Mouse (Mus musculus): ENCODE measurements around the gene Twf1.

Gene Twf1

GRCm38 (mm10) chr15:94574566-94575268, 15.0 kb downstream of the Twf1 start:
- DNase-seq (ENCODE audit: low read depth, low spot score): no peak

- DNase-seq (ENCODE audit: low read depth, low spot score): no peak
Observed at GRCm38 (mm10) chr15:94572746-94573145, 16.9 kb downstream of the Twf1 start.

GRCm38 (mm10) chr15:94571501-94571900, 18.2 kb downstream of the Twf1 start:
- no peak for DNase-seq (ENCODE audit: low read depth, low spot score)

GRCm38 (mm10) chr15:94568496-94569182, 21.1 kb downstream of the Twf1 start:
- DNase-seq (ENCODE audit: low read depth, low spot score): no peak

- no peak for DNase-seq (ENCODE audit: low read depth, low spot score)
Observed at GRCm38 (mm10) chr15:94565854-94566253, 23.8 kb downstream of the Twf1 start.

GRCm38 (mm10) chr15:94564909-94565308, 24.8 kb downstream of the Twf1 start:
- no peak for DNase-seq (ENCODE audit: low read depth, low spot score)

GRCm38 (mm10) chr15:94558895-94559656, 30.6 kb downstream of the Twf1 start:
- no peak for DNase-seq (ENCODE audit: low read depth, low spot score)

- DNase-seq (ENCODE audit: low read depth, low spot score): peak; percentile 62
Observed at GRCm38 (mm10) chr15:94557442-94557841, 32.2 kb downstream of the Twf1 start.

- DNase-seq (ENCODE audit: low read depth, low spot score): no peak
Observed at GRCm38 (mm10) chr15:94553536-94553935, 36.2 kb downstream of the Twf1 start.

- DNase-seq (ENCODE audit: low read depth, low spot score): no peak
Observed at GRCm38 (mm10) chr15:94544844-94545243, 44.8 kb downstream of the Twf1 start.

- no peak for DNase-seq (ENCODE audit: low read depth, low spot score)
Observed at GRCm38 (mm10) chr15:94544052-94544636, 45.5 kb downstream of the Twf1 start.

- peak; percentile 93 for DNase-seq (ENCODE audit: low read depth, low spot score)
Observed at GRCm38 (mm10) chr15:94543409-94544051, 46.2 kb downstream of the Twf1 start, which contains the start of the genes Pus7l and Irak4. TSS of gene Pus7l (minus strand) at chr15:94543547. TSS of gene Irak4 (plus strand) at chr15:94543643.

GRCm38 (mm10) chr15:94542567-94543408, 46.9 kb downstream of the Twf1 start:
- DNase-seq (ENCODE audit: low read depth, low spot score): no peak

- no peak for DNase-seq (ENCODE audit: low read depth, low spot score)
Observed at GRCm38 (mm10) chr15:94539296-94539695, 50.4 kb downstream of the Twf1 start.

- DNase-seq (ENCODE audit: low read depth, low spot score): no peak
Observed at GRCm38 (mm10) chr15:94535521-94535920, 54.2 kb downstream of the Twf1 start.

GRCm38 (mm10) chr15:94532956-94533355, 56.7 kb downstream of the Twf1 start:
- no peak for DNase-seq (ENCODE audit: low read depth, low spot score)

GRCm38 (mm10) chr15:94532306-94532705, 57.4 kb downstream of the Twf1 start:
- no peak for DNase-seq (ENCODE audit: low read depth, low spot score)

GRCm38 (mm10) chr15:94530519-94530918, 59.2 kb downstream of the Twf1 start:
- DNase-seq (ENCODE audit: low read depth, low spot score): no peak
